Mouse (Mus musculus) spleen, adult 2 months (tissue): Measurements from ENCODE around the gene Crxos.

Experiments used
- CTCF ChIP-seq: fragments of 200-500 bp; IDR thresholded peaks from 2 replicates; pipeline ENCODE4 v1.5.1; 2011; ENCODE audit warnings: mild to moderate bottlenecking, inconsistent platforms; ENCODE audit not compliant: insufficient read depth, insufficient read length, insufficient replicate concordance; ENCODE audit errors: extremely low read depth
- POLR2A ChIP-seq: fragments of 200-500 bp; IDR thresholded peaks from 2 replicates; pipeline ENCODE4 v1.6.1; 2011; ENCODE audit warnings: low read depth, low read length, inconsistent platforms

DNA sequence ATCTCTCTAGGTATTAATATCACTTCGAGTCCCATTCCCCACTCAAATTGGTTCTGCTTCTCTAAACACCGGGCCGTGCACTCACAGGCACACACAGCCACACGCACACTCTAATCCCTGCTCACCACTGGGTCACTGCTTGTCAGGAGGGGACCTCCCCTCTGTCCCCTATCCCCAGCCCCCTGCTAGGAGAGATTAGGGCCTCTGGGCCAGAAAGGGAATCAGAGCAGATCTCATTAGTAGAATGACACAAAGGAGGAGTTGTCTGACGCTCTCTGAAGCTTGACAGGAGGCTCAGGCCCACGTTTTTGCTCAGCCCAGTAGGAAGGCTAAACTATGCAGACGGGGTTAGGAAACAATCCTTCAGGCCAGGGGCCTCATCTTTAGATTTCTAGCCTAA lies 1.0 kb upstream of the Crxos start:
- TF ChIP-seq POLR2A (no peak), CTCF (no peak)
